Mouse (Mus musculus): ENCODE data around the gene Clip3.

- TF ChIP-seq CTCF (conservative IDR thresholded peaks at IDR 0.05; ENCODE audit: insufficient read depth, insufficient read length, low read depth, low read length): no peak
- no peak for TF ChIP-seq POLR2A (IDR thresholded peaks at IDR 0.05; ENCODE audit: low read depth, low read length)
Measured at GRCm38 (mm10) chr7:30322865-30323264, 31.3 kb downstream of the Clip3 start.

Measured in kidney, adult 2 months (tissue).